Mouse (Mus musculus) gastrocnemius, adult 2 months (tissue): ENCODE results near the gene Lrp1. TPM values are rescaled to one million over a fixed set of nuclear protein-coding genes. Genes with fewer than 3 reads are reported as not detected.
"Not testable (repeated sequence)": the region's sequence is repeated elsewhere in the genome, so short reads cannot be mapped to it uniquely, and the experiment has no call there.

Experiments used
- DNase-seq: peaks from one replicate; pipeline ENCODE4 v3.0.0; 2022
- H3K27ac ChIP-seq: fragments of 200-600 bp; 2 replicates; pipeline ENCODE4 v1.8.1; 2022; ENCODE audit warnings: mild to moderate bottlenecking
- H3K4me3 ChIP-seq: fragments of 200-600 bp; 2 replicates; pipeline ENCODE4 v1.8.1; 2022; ENCODE audit warnings: mild to moderate bottlenecking, moderate library complexity
- CTCF ChIP-seq: fragments of 200-600 bp; IDR thresholded peaks from 2 replicates; pipeline ENCODE4 v1.8.1; 2022; ENCODE audit warnings: antibody characterized with exemption, mild to moderate bottlenecking, moderate library complexity
- intact Hi-C: fragments of 180-260 bp; cut with DNase I; formaldehyde crosslinking; loops from one replicate; pipeline ENCODE4 v1.15.1; 2025
- total RNA-seq, 2 experiments: library from RNA; stranded (reverse); gene quantifications; 2 replicates each; pipeline ENCODE4 v1.2.3; 2021

Lrp1 gene
- total RNA-seq, 2 experiments from 2014 or later: 34.6 to 71.3 TPM

- intact Hi-C loops: no loop called here
- DNase-seq: peak; percentile 52
- peak overlapping the region; percentile 64 for H3K4me3 ChIP-seq
- TF ChIP-seq CTCF: peak; percentile 29
- peak overlapping the region; percentile 84 for H3K27ac ChIP-seq
Measured at GRCm38 (mm10) chr10:127662666-127663253, 41.8 kb upstream of the Lrp1 start.

- no peak for TF ChIP-seq CTCF
- DNase-seq: peak; percentile 70
- peak overlapping the region; percentile 64 for H3K4me3 ChIP-seq
- intact Hi-C loops: no loop called here
- H3K27ac ChIP-seq: peak overlapping the region; percentile 84
Measured at GRCm38 (mm10) chr10:127661915-127662663, 41.1 kb upstream of the Lrp1 start.

- intact Hi-C loops: no loop called here
- H3K27ac ChIP-seq: peak overlapping the region; percentile 84
- peak; percentile 31 for DNase-seq
- TF ChIP-seq CTCF: no peak
- peak overlapping the region; percentile 64 for H3K4me3 ChIP-seq
Measured at GRCm38 (mm10) chr10:127661291-127661914, 40.5 kb upstream of the Lrp1 start.

- no peak for TF ChIP-seq CTCF
Measured at GRCm38 (mm10) chr10:127659551-127659950, 38.6 kb upstream of the Lrp1 start.

DNA sequence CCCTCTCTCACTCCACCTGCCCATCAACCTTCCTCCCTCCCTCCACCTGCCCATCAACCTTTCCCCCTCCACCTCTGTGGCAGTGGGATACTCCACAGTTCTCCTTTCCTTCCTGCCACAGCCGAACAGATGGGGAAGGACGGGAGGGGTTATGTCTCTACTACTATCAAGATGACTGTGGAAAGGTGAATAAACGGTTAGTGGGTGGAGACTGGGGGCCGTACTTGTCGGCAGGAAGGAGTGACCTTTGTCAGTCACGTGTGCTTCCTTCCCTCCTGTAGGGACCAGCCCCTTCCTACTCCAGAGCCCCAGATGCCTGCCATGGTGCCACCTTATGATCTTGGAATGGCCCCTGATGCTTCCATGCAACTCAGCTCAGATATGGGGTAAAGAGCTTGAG, 37.1 kb upstream of the Lrp1 start:
- Histone ChIP-seq H3K27ac (no peak overlapping the region), H3K4me3 (no peak overlapping the region)
- no peak for DNase-seq
- intact Hi-C loops: no loop called here
- TF ChIP-seq CTCF: no peak

More at GRCm38 (mm10) chr10:127659551-127659950, 38.6 kb upstream of the Lrp1 start:
- intact Hi-C loops: no loop called here
- no peak overlapping the region; the same call in 1 of the 2 replicates for H3K27ac ChIP-seq
- no peak overlapping the region for H3K4me3 ChIP-seq
- peak; percentile 17 for DNase-seq

GRCm38 (mm10) chr10:127657617-127658016, 36.7 kb upstream of the Lrp1 start:
- H3K4me3 ChIP-seq, intact Hi-C loops, H3K27ac ChIP-seq: not testable (repeated sequence)
- DNase-seq: peak; percentile 6

- H3K4me3 ChIP-seq: no peak overlapping the region
- no peak overlapping the region for H3K27ac ChIP-seq
- no peak for TF ChIP-seq CTCF
- DNase-seq: peak; percentile 14
- intact Hi-C loops: no loop called here
Measured at GRCm38 (mm10) chr10:127654970-127655579, 34.1 kb upstream of the Lrp1 start.

DNA sequence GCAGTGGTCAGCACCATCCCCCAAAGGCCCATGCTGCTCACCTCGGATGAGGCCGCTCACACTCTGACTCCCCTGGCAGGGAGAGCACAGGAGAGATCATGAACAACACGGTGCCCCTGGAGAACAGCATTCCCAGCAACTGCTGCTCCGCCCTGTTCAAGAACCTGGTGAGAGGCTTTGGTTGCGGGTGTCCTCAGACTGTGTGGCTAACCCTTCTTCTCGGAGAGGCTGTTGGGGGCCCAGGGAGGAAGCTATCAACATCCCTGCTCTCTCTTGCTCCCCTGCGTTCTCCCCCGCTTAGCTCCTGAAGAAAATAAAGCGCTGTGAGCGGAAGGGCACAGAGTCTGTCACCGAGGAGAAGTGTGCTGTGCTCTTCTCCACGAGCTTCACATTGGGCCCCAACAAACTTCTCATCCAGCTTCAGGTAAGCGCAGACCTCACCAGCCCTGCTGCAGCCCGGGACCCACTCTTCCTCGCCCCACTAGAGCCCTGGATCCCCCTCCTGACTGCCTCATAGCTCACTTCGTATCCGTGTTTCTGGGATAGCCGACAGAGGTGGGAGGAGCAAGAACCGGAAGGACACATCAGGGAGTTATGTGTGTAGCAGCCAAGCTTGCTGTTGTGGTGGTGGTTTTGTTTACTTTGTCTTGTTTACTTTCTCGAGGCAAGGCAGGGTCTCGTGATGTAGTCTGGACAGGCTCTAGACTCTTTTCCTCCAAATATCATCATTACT, 32.1 kb upstream of the Lrp1 start:
- Histone ChIP-seq H3K27ac (no peak overlapping the region), H3K4me3 (no peak overlapping the region)
- intact Hi-C loops: no loop called here
- no peak for TF ChIP-seq CTCF
- peak; percentile 10 for DNase-seq

- no peak for TF ChIP-seq CTCF
- no peak for DNase-seq
- Histone ChIP-seq H3K4me3 (no peak overlapping the region), H3K27ac (no peak overlapping the region)
- intact Hi-C loops: no loop called here
Measured at GRCm38 (mm10) chr10:127645791-127646190, 24.8 kb upstream of the Lrp1 start.

DNA sequence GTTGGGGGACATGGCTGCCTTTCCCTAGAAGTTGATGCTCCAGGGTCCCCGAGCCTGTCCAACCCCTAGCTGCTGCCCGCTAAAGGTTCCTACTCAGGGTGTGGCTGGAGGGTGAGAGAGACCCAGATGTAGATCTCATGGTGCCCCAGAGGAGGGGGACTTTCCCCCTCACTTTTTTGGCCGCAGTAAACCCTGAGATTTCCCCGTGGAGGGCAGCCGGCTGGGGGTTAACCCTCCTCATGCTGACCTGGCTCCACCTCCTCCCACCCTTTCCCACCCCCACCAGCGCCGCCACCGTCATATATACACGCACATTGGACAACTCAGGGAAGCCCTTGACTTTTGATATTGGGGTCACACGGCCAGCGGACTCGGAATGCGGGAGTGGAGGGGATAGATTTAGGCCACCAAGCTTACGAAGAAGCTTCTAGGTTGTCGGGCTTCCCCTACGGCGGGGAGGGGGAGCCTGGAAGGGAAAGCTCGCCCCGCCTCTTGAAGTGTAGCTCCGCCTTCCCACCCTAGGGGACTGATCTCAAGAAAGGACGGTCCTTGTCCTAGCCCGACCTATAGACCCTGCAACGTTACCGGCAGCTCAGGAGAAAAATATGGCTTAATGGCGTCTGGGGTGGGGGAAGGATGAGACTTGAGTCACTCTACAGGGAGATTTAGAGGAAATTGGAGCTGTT, 22.7 kb upstream of the Lrp1 start:
- Histone ChIP-seq H3K27ac (peak overlapping the region; percentile 98), H3K4me3 (peak overlapping the region; percentile 92)
- peak; percentile 86 for DNase-seq
- intact Hi-C loops: loop anchor here (5.0 kb wide), 1 partner anchor 94 kb away; the partner anchor contains the start of gene Zbtb39
- no peak for TF ChIP-seq CTCF

GRCm38 (mm10) chr10:127642772-127643552, 22.0 kb upstream of the Lrp1 start, which contains the start of gene Stat6:
Gene Stat6, plus strand, starts transcription at chr10:127642986.
- peak; percentile 83 for DNase-seq
- intact Hi-C loops: loop anchor here (5.0 kb wide), 1 partner anchor 94 kb away; the partner anchor contains the start of gene Zbtb39
- Histone ChIP-seq H3K27ac (peak within 1 kb of the TSS; percentile 98), H3K4me3 (peak within 1 kb of the TSS; percentile 92)
- no peak for TF ChIP-seq CTCF
